Mouse (Mus musculus) adrenal gland, adult 8-10 months (tissue): ENCODE results near the gene Shroom2. TPM values are rescaled to one million over a fixed set of nuclear protein-coding genes. Genes with fewer than 3 reads are reported as not detected.
"Not testable (repeated sequence)": the region's sequence is repeated elsewhere in the genome, so short reads cannot be mapped to it uniquely, and the experiment has no call there.

Experiments
- DNase-seq: peaks from one replicate; pipeline ENCODE4 v3.0.0; 2022
- total RNA-seq, 4 experiments: library from RNA; stranded (reverse); gene quantifications; 2 replicates each; pipeline ENCODE4 v1.2.4; 2022

Shroom2 gene
- 10 to 100 TPM in 2 of 4 experiments, 1 to 10 TPM in 2; 9.3 to 13.4 (median 10.3) TPM for total RNA-seq

GRCm38 (mm10) chrX:152768891-152769599 lies at the start of gene Shroom2:
TSS of gene Shroom2 (minus strand) at chrX:152769465.
- no peak for DNase-seq

GRCm38 (mm10) chrX:152818996-152819395 lies 49.7 kb upstream of the Shroom2 start:
- DNase-seq: no peak

- no peak for DNase-seq
These were observed 44.1 kb upstream of the Shroom2 start for GRCm38 (mm10) chrX:152813339-152813738.

GRCm38 (mm10) chrX:152805317-152805716 lies 36.1 kb upstream of the Shroom2 start:
- DNase-seq: no peak

- no peak for DNase-seq
These were observed 19.3 kb upstream of the Shroom2 start for GRCm38 (mm10) chrX:152788611-152789010.

- DNase-seq: no peak
These were observed 18.9 kb upstream of the Shroom2 start for GRCm38 (mm10) chrX:152788129-152788528.

GRCm38 (mm10) chrX:152781720-152782403 lies 12.6 kb upstream of the Shroom2 start, which contains the start of gene Gpr143:
TSS of gene Gpr143 (plus strand) at chrX:152781921.
- peak; percentile 11 for DNase-seq

- DNase-seq: peak; percentile 37
These were observed 414 bp upstream of the Shroom2 start for GRCm38 (mm10) chrX:152769600-152770157.

GRCm38 (mm10) chrX:152764171-152764570 lies 5.1 kb downstream of the Shroom2 start:
- no peak for DNase-seq

- DNase-seq: no peak
These were observed 6.4 kb downstream of the Shroom2 start for GRCm38 (mm10) chrX:152762855-152763254.

GRCm38 (mm10) chrX:152762437-152762836 lies 6.8 kb downstream of the Shroom2 start:
- no peak for DNase-seq

GRCm38 (mm10) chrX:152756293-152756692 lies 13.0 kb downstream of the Shroom2 start:
- no peak for DNase-seq

GRCm38 (mm10) chrX:152755819-152756218 lies 13.4 kb downstream of the Shroom2 start:
- no peak for DNase-seq

- no peak for DNase-seq
These were observed 23.3 kb downstream of the Shroom2 start for GRCm38 (mm10) chrX:152745925-152746324.

GRCm38 (mm10) chrX:152743642-152744041 lies 25.6 kb downstream of the Shroom2 start:
- no peak for DNase-seq

GRCm38 (mm10) chrX:152738759-152739368 lies 30.4 kb downstream of the Shroom2 start:
- no peak for DNase-seq

- no peak for DNase-seq
These were observed 31.1 kb downstream of the Shroom2 start for GRCm38 (mm10) chrX:152738191-152738590.

GRCm38 (mm10) chrX:152735283-152735682 lies 34.0 kb downstream of the Shroom2 start:
- no peak for DNase-seq

GRCm38 (mm10) chrX:152716693-152717092 lies 52.6 kb downstream of the Shroom2 start:
- DNase-seq: no peak

GRCm38 (mm10) chrX:152710715-152711114 lies 58.5 kb downstream of the Shroom2 start:
- DNase-seq: not testable (repeated sequence)

- DNase-seq: no peak
These were observed 60.9 kb downstream of the Shroom2 start for GRCm38 (mm10) chrX:152708359-152708758.

GRCm38 (mm10) chrX:152705397-152705796 lies 63.9 kb downstream of the Shroom2 start:
- DNase-seq: peak; percentile 33

- DNase-seq: no peak
These were observed 65.6 kb downstream of the Shroom2 start for GRCm38 (mm10) chrX:152703624-152704023.
